Mouse (Mus musculus): ENCODE data around the gene Esyt2.

Gene Esyt2

GRCm38 (mm10) chr12:116367346-116367745, 86.3 kb downstream of the Esyt2 start:
- DNase-seq = no peak

DNA sequence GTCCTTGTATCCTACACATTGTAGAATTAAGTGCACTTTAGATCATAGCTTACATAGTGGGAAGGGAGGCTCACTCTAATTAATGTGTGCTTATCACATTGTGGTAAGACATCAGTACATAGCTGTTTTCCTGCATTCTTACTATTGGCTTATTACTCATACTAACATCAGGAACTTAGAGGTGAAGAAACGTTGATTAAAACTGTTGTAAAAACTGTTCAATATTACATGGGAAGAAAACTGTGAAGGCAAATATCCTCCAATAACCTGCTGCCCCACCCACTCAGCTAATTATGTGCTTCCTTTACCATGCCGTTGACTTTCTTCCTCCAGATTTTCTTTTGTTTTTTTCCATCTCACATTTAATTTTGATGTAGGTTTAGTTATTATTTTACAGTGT, 87.9 kb downstream of the Esyt2 start:
- DNase-seq = no peak

DNA sequence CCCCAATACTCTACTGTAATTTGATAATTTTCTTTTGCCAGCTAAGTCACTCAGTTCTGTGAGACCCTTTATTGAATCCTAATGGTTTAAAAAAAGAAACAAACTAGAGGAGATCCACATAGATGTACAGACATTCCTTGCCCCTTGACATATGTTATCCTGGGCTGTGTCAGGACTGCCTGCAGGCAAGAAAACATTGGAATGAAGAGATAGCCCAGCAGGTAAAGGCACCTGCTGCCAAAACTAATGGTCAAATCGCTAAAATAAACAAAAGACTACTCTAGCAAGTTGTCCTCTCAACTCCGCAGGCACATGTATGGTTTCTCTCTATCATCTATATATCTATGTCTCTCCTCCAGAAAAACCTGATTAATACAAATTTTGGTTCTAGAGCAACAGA, 102.1 kb downstream of the Esyt2 start:
- DNase-seq = no peak

- DNase-seq = no peak
Measured at GRCm38 (mm10) chr12:116383995-116384394, 103.0 kb downstream of the Esyt2 start.

DNA sequence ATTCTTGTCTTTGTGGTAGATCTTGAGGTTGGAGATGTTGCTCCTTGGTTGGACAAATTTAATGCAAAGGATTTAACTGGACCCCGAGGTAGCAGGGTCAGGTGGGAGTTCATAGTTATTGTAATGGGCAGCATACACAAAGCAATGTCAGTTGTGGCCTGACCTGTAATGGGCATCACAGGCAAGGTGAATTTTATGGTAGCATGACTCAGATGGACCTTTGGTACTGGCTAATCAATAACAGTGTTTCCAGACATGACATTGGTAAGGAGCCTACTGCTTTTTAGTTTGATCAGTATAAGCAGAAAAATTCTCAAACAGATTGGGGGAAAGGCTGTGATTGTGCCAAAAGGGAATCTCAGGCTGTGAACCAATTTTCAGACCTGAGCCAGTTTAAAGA, 105.8 kb downstream of the Esyt2 start:
- no peak for DNase-seq

DNA sequence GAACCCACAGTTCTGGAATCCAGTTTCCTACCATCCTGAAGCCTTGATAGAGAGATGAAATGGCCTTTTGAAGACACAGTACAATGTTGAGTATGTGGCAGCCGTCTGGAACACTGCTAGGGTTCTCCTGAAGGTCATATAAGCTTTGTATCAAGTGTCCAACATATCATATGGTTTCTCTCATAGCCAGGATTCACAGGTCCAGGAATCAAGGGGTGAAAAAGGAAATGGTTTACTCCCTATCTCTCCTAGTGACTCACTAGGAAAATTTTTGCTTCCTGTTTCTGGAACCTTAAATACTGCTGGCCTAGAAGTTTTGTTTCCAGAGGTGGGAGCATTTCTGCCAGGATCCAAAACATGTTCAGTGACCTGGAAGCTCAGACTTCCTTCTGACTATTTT, 108.9 kb downstream of the Esyt2 start:
- no peak for DNase-seq

DNA sequence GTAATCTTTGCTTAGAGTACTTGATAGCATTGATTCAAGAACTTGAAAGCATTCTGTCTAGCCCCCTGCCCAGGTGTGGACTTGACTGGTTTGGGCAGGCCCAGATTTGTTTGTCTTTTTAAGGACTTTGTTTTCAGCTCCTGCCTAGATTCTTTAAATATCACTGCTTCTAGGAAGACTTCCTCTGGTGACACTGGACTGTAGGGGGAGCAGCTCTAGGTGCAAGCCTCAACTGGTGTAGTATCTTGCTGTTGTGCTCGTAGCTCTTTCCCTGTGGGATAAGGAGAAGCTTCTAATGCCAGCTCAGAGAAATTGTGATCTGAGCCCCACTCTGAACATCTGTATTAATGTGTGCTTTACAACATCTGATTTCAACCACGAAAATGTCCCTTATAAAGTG, 113.3 kb downstream of the Esyt2 start:
- no peak for DNase-seq

GRCm38 (mm10) chr12:116395312-116395711, 114.3 kb downstream of the Esyt2 start:
- DNase-seq = no peak

GRCm38 (mm10) chr12:116396072-116396695, 115.2 kb downstream of the Esyt2 start:
- no peak for DNase-seq

GRCm38 (mm10) chr12:116404012-116404679, 123.2 kb downstream of the Esyt2 start:
- peak; percentile 4 for DNase-seq

GRCm38 (mm10) chr12:116405045-116405835, 124.2 kb downstream of the Esyt2 start, which contains the start of gene Ncapg2:
Gene Ncapg2, plus strand, starts transcription at chr12:116405402.
- peak; percentile 99 for DNase-seq

- DNase-seq = no peak
Measured at GRCm38 (mm10) chr12:116405836-116406155, 124.8 kb downstream of the Esyt2 start.

DNA sequence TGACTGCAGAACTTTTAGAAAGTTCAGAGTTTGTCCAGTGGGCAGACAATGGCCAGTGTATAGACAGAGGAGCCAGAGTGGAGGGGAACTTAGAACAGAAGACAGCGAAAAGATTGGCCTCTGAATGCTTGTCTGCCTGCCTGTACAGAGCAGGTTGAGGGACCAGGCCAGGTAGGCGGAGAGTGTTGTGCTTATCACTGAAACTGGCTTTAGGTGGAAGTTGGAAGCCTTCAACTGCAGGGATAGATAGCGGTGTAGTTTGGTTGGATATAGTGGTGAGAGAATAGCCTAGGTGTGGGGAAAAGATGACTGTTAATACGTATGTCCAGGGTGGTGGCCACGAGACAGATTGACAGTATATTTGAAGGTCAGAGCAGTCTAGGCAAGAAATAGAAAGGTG, 126.9 kb downstream of the Esyt2 start:
- no peak for DNase-seq

GRCm38 (mm10) chr12:116414941-116415340, 133.9 kb downstream of the Esyt2 start:
- no peak for DNase-seq

- no peak for DNase-seq
Measured at GRCm38 (mm10) chr12:116416514-116416913, 135.5 kb downstream of the Esyt2 start.

GRCm38 (mm10) chr12:116421656-116422055, 140.7 kb downstream of the Esyt2 start:
- no peak for DNase-seq

GRCm38 (mm10) chr12:116425392-116425791, 144.4 kb downstream of the Esyt2 start:
- DNase-seq = no peak

GRCm38 (mm10) chr12:116433742-116434141, 152.7 kb downstream of the Esyt2 start:
- DNase-seq = no peak

GRCm38 (mm10) chr12:116435232-116435631, 154.2 kb downstream of the Esyt2 start:
- no peak for DNase-seq

DNA sequence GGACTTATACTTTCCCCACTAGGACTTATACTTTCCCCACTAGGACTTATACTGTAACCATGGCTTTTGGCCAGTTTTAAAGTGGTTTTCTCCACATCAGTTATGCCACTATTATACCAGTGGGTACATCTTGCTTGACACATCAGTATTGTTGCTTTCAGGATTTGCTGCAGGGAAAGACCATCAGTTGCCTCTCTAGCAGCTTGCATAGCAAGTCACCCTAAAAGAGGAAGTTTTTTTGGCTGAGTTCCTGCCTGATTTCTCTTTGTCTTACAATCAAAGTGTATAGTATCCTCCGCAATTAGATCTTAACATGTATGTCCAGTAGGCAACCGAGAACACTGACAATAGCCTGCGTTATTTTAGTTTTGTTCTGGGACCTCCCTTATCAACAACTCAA, 155.1 kb downstream of the Esyt2 start:
- no peak for DNase-seq

DNA sequence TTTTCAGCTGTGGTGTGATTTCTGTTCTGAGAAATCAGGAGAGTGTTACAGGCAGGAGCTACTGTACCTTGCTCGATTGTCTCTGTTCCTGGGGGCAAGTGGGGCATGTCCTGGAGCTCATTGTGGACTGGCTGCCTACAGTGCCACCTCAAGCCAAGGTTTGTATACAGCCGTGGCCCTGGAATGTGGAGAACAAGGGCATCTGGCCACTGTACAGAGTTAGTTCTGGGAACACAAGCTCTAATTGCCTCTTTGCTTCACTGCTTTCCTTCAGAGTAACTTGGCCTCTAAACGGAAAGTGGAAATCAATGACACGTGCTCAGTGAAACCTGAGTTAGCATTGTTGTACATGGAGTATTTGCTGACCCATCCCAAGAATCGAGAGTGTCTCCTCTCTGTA, 157.6 kb downstream of the Esyt2 start:
- DNase-seq = peak; percentile 63
